Mouse (Mus musculus): ENCODE measurements around the gene Srpx2. TPM values are rescaled to one million over a fixed set of nuclear protein-coding genes. Genes with fewer than 3 reads are reported as not detected.

Srpx2 gene
- polyA plus RNA-seq, 1 experiment from 2014 or later = 7.8 TPM

- DNase-seq (ENCODE audit: low spot score) (no peak), ATAC-seq (replicated peaks; ENCODE audit: low FRiP score, low read depth) (no peak)
- TF ChIP-seq CTCF (IDR thresholded peaks at IDR 0.05; ENCODE audit: low read depth) = no peak
- Histone ChIP-seq H3K27me3 (ENCODE audit: insufficient read depth, low read length) (no peaks in the 10 kb centered on the region), H3K4me3 (replicated peaks; ENCODE audit: low read depth, low read length) (no peak overlapping the region), H3K4me2 (ENCODE audit: low read length) (no peak overlapping the region), H3K36me3 (ENCODE audit: insufficient read depth, low read length) (no peaks in the 10 kb centered on the region), H3K9me3 (replicated peaks; ENCODE audit: low read length) (no peaks in the 10 kb centered on the region), H3K4me1 (replicated peaks; ENCODE audit: insufficient read depth, low read length) (no peaks in the 10 kb centered on the region), H3K9ac (ENCODE audit: low read depth, low read length) (no peak overlapping the region), H3K27ac (no peak overlapping the region)
- 66% methylated on average over 1 of the region's 1 CpGs for WGBS
Observed at GRCm38 (mm10) chrX:133939561-133939960, 31.3 kb downstream of the Srpx2 start.

DNA sequence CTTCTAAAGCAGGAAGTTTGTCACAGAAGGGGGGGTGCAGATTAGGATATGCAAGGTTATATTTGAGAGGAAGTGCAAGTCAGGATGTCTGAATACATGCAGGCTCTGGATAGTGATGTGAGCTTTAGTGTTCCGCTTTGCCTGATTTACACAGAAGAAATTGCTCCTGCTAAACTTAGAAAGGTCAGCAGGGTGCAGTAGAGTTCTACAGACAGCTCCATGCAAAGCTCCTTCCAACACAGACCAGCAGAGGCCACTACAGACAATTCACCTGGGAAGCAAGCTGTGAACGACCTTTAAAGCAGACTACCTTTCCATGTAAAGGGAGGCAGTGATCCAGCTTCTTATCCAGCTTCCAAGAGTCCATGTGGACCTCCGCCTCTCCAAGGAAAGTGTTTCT is 39.2 kb downstream of the Srpx2 start:
- no peaks in the 10 kb centered on the region for H3K9me3 ChIP-seq (replicated peaks; ENCODE audit: low read length)
- H3K4me3 ChIP-seq (replicated peaks; ENCODE audit: low read depth, low read length) = no peak overlapping the region
- peak; percentile 63; the same call in 1 of the 2 replicates for ATAC-seq (replicated peaks; ENCODE audit: low FRiP score, low read depth)
- peak; percentile 97 for TF ChIP-seq CTCF (IDR thresholded peaks at IDR 0.05; ENCODE audit: low read depth)
- H3K27me3 ChIP-seq (ENCODE audit: insufficient read depth, low read length) = no peaks in the 10 kb centered on the region
- WGBS = 34% methylated on average over 3 of the region's 3 CpGs
- H3K4me1 ChIP-seq (replicated peaks; ENCODE audit: insufficient read depth, low read length) = no peaks in the 10 kb centered on the region
- no peak overlapping the region for H3K27ac ChIP-seq
- peak; percentile 75 for DNase-seq (ENCODE audit: low spot score)
- no peaks in the 10 kb centered on the region for H3K36me3 ChIP-seq (ENCODE audit: insufficient read depth, low read length)
- no peak overlapping the region for H3K9ac ChIP-seq (ENCODE audit: low read depth, low read length)
- H3K4me2 ChIP-seq (ENCODE audit: low read length) = no peak overlapping the region

DNA sequence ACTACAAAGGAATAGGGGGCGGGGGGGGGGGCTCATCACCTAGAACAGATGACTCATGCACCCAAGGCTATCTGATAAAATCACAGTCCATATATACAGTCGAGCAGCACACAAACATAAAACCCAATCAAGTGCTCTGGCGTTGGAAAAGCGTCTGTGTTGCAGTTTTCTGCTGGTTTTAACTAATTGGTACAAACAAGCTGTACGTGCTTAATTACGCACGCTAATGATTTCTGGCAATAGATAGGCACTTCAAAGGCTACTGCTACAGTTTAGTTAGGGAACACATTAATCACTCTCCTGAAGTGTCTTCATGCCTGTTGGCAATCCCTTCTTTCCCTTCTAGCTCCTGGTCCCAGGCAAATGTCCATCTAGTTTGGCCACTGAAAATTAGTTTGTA is 46.4 kb downstream of the Srpx2 start:
- Histone ChIP-seq H3K4me1 (replicated peaks; ENCODE audit: insufficient read depth, low read length) (no peaks in the 10 kb centered on the region), H3K9ac (ENCODE audit: low read depth, low read length) (no peak overlapping the region), H3K4me3 (replicated peaks; ENCODE audit: low read depth, low read length) (no peak overlapping the region), H3K36me3 (ENCODE audit: insufficient read depth, low read length) (no peaks in the 10 kb centered on the region), H3K4me2 (ENCODE audit: low read length) (no peak overlapping the region), H3K9me3 (replicated peaks; ENCODE audit: low read length) (no peaks in the 10 kb centered on the region), H3K27ac (no peak overlapping the region), H3K27me3 (ENCODE audit: insufficient read depth, low read length) (no peaks in the 10 kb centered on the region)
- no peak for TF ChIP-seq CTCF (IDR thresholded peaks at IDR 0.05; ENCODE audit: low read depth)
- DNase-seq (ENCODE audit: low spot score) (no peak), ATAC-seq (replicated peaks; ENCODE audit: low FRiP score, low read depth) (no peak)
- 61% methylated on average over 7 of the region's 7 CpGs for WGBS

GRCm38 (mm10) chrX:133960617-133961016 is 52.4 kb downstream of the Srpx2 start:
- H3K4me3 ChIP-seq (replicated peaks; ENCODE audit: low read depth, low read length) = no peak overlapping the region
- WGBS = 60% methylated on average over 2 of the region's 2 CpGs
- no peak overlapping the region for H3K9ac ChIP-seq (ENCODE audit: low read depth, low read length)
- no peak overlapping the region for H3K27ac ChIP-seq
- no peak for DNase-seq (ENCODE audit: low spot score)
- no peak for TF ChIP-seq CTCF (IDR thresholded peaks at IDR 0.05; ENCODE audit: low read depth)
- no peaks in the 10 kb centered on the region for H3K9me3 ChIP-seq (replicated peaks; ENCODE audit: low read length)
- H3K27me3 ChIP-seq (ENCODE audit: insufficient read depth, low read length) = no peaks in the 10 kb centered on the region
- no peaks in the 10 kb centered on the region for H3K4me1 ChIP-seq (replicated peaks; ENCODE audit: insufficient read depth, low read length)
- ATAC-seq (replicated peaks; ENCODE audit: low FRiP score, low read depth) = no peak
- no peak overlapping the region for H3K4me2 ChIP-seq (ENCODE audit: low read length)
- H3K36me3 ChIP-seq (ENCODE audit: insufficient read depth, low read length) = no peaks in the 10 kb centered on the region

DNA sequence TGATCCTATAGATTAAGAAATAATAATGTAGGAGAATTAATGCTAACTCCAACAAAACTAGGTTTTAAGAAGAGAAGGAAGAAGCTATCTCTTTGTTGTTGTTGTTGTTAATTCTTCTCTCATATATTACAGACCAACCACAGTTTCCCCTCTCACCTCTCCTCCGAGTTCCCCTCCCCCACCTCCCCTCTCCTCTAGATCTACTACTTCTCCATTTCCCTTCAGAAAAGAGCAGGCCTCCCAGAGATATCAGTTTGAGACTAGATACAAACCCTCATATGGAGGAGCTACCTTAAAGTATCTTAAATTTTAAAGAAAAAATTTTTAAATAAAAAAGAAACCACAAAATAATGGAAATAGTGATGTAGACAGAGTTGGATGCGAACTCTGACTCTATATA is 56.4 kb downstream of the Srpx2 start:
- ATAC-seq (replicated peaks; ENCODE audit: low FRiP score, low read depth) = no peak
- no peaks in the 10 kb centered on the region for H3K4me1 ChIP-seq (replicated peaks; ENCODE audit: insufficient read depth, low read length)
- DNase-seq (ENCODE audit: low spot score) = no peak
- no peaks in the 10 kb centered on the region for H3K36me3 ChIP-seq (ENCODE audit: insufficient read depth, low read length)
- H3K4me2 ChIP-seq (ENCODE audit: low read length) = no peak overlapping the region
- H3K4me3 ChIP-seq (replicated peaks; ENCODE audit: low read depth, low read length) = no peak overlapping the region
- H3K27me3 ChIP-seq (ENCODE audit: insufficient read depth, low read length) = no peaks in the 10 kb centered on the region
- 64% methylated on average over 2 of the region's 2 CpGs for WGBS
- H3K27ac ChIP-seq = no peak overlapping the region
- no peaks in the 10 kb centered on the region for H3K9me3 ChIP-seq (replicated peaks; ENCODE audit: low read length)
- no peak overlapping the region for H3K9ac ChIP-seq (ENCODE audit: low read depth, low read length)
- no peak for TF ChIP-seq CTCF (IDR thresholded peaks at IDR 0.05; ENCODE audit: low read depth)

DNA sequence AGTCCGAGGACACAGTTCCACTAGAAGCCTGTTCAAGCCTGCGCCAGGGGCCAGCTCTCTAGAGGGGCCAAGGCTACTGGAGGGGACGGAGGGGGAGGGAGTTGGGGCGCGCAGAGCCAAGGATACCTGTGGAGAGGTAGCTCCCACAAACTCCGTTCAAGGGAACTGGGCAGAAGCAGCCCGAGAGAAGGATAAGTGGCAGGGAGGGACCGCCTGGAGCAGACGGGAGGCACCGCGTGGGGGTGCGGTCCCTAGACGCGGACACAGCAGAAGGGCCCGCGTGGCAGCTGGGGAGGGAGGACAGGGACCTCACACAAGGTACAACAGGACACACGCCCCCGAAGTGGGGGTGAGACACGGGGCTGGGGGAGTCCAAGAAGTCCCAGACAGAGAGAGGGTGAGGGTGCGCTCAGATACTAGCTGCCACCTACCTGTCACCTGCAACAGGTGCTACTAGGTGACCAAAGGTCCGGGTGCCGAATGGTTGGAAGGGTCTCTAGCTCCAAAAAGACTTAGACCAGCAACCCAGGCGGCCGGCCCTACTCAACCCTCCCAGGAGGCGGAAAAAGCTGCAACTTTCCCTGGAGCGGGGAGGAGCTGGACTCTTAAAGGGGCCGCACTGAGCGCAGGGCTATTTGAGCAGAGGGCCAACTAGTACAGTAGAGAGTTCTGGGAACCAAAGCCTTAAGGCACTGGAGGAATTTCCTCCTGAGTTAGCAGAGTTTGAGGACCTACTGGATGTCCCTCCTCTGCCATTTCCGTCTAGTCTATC is 73.2 kb downstream of the Srpx2 start, which contains the start of gene Sytl4:
TSS of gene Sytl4 (minus strand) at position 582 of the 772 bp plus-strand sequence.
- peak within 1 kb of the TSS; percentile 71 for H3K4me2 ChIP-seq (ENCODE audit: low read length)
- peak within 1 kb of the TSS; percentile 35; the same call in 1 of the 2 replicates for H3K9ac ChIP-seq (ENCODE audit: low read depth, low read length)
- peak within 1 kb of the TSS; percentile 52 for H3K4me3 ChIP-seq (replicated peaks; ENCODE audit: low read depth, low read length)
- 23% methylated on average over 29 of the region's 29 CpGs for WGBS
- no peak for TF ChIP-seq CTCF (IDR thresholded peaks at IDR 0.05; ENCODE audit: low read depth)
- DNase-seq (ENCODE audit: low spot score) = peak; percentile 56
- no peaks in the 10 kb centered on the region for H3K9me3 ChIP-seq (replicated peaks; ENCODE audit: low read length)
- H3K27ac ChIP-seq = no peak within 1 kb of the TSS
- peak; percentile 73 for ATAC-seq (replicated peaks; ENCODE audit: low FRiP score, low read depth)
- no peaks in the 10 kb centered on the region for H3K27me3 ChIP-seq (ENCODE audit: insufficient read depth, low read length)
- no peaks in the 10 kb centered on the region for H3K36me3 ChIP-seq (ENCODE audit: insufficient read depth, low read length)
- no peaks in the 10 kb centered on the region for H3K4me1 ChIP-seq (replicated peaks; ENCODE audit: insufficient read depth, low read length)

Other genes starting within 250 kb of the Srpx2 start
- gene Pcdh19, start 219.4 kb upstream of the Srpx2 start, polyA plus RNA-seq (2015; fragmentation: Nextera tagmentation; extraction: Ambion mirVana) = 2.0 and 2.4 TPM in 2 replicates
- gene Tnmd, start 57.4 kb upstream of the Srpx2 start, polyA plus RNA-seq (2015; fragmentation: Nextera tagmentation; extraction: Ambion mirVana) = 0.23 and 0.38 TPM in 2 replicates
- gene Tspan6, start 10.0 kb upstream of the Srpx2 start, polyA plus RNA-seq (2015; fragmentation: Nextera tagmentation; extraction: Ambion mirVana) = 141 and 146 TPM in 2 replicates
- 2.3 and 2.5 TPM in 2 replicates for gene Sytl4, start 73.4 kb downstream of the Srpx2 start, polyA plus RNA-seq (2015; fragmentation: Nextera tagmentation; extraction: Ambion mirVana)
- 27.1 and 31.0 TPM in 2 replicates for gene Cstf2, start 150.8 kb downstream of the Srpx2 start, polyA plus RNA-seq (2015; fragmentation: Nextera tagmentation; extraction: Ambion mirVana)